Mouse (Mus musculus): Measurements from ENCODE around the gene Lrrc34. TPM values are rescaled to one million over a fixed set of nuclear protein-coding genes. Genes with fewer than 3 reads are reported as not detected.

Lrrc34 gene
- 11.6 TPM for polyA plus RNA-seq (2014; fragmentation: Illumina TruSeq; extraction: RNeasy Lipid Tissue Mini Kit (QIAGEN cat#74804))

DNA sequence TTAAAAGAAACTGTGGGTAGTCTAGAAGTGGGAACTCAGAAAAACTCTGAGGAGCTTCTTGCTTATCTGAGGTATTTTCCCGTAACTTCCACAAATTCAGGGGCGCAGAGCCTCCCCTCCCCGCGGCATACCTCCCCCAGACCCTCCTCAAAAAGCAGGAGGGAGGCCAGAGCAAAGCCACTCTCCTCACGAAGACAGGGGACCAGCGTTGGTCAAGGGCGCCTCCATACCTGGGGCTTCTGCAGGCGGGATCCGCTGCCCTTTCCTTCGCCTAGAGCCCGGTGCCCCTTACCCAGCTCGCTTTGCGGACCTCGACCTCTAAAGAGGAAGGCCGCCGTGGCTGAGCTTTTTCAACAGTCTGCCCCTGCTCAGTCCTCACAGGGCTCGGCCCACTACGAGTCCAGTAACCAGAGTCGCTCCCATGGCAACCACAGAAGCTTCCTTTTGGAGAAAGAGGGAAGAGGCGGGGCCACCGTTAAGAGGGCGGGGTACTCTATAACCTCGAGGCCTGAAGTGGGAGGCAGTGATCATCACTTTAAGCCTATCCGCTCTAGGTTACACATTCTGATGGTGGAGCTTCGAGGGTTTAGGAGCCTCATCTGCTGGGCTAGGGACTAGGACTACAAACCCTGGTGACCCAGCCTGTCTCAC lies at the start of gene Lrrc34:
Gene Lrrc34 (minus strand): TSS at position 430 of the 651 bp plus-strand sequence.

DNA sequence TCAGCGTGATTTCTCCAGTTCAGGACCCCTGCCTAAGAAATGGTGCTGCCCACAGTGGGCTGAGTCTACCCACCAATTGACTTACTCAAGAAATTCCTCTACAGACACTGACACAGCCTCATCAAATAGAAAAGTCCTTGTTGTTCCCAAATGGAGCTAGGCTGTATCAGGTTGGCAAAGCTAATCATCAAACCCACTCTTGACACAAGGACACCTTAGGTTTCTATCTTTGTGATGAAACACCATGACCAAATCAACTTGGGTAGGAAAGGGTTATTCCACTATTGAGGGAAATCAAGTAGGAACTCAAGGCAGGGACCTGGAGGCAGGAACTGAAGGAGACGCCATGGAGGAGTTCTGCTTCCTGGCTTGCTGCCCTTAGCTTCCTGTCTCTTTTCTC lies 3.5 kb downstream of the Lrrc34 start, which contains the start of gene Lrriq4:
Gene Lrriq4 (plus strand): TSS at position 301 of the 400 bp plus-strand sequence.

GRCm38 (mm10) chr3:30602065-30602739 lies 45.5 kb downstream of the Lrrc34 start, which contains the start of gene Mynn:
Mynn (plus strand) TSS chr3:30602065.

GRCm38 (mm10) chr3:30599711-30600545 lies 47.7 kb downstream of the Lrrc34 start, which contains the start of gene Actrt3:
Actrt3 (minus strand) TSS chr3:30599939.

Other genes starting within 250 kb of the Lrrc34 start
- gene Mecom, start 99.9 kb downstream of the Lrrc34 start, polyA plus RNA-seq (2014; fragmentation: Illumina TruSeq; extraction: RNeasy Lipid Tissue Mini Kit (QIAGEN cat#74804)): 10.1 TPM
- not detected for gene Actrt3, start 47.9 kb downstream of the Lrrc34 start, polyA plus RNA-seq (2014; fragmentation: Illumina TruSeq; extraction: RNeasy Lipid Tissue Mini Kit (QIAGEN cat#74804))
- gene Mynn, start 45.8 kb downstream of the Lrrc34 start, polyA plus RNA-seq (2014; fragmentation: Illumina TruSeq; extraction: RNeasy Lipid Tissue Mini Kit (QIAGEN cat#74804)): 54.8 TPM
- not detected for gene Lrriq4, start 3.4 kb downstream of the Lrrc34 start, polyA plus RNA-seq (2014; fragmentation: Illumina TruSeq; extraction: RNeasy Lipid Tissue Mini Kit (QIAGEN cat#74804))
- gene Lrrc31, start 52.0 kb upstream of the Lrrc34 start, polyA plus RNA-seq (2014; fragmentation: Illumina TruSeq; extraction: RNeasy Lipid Tissue Mini Kit (QIAGEN cat#74804)): 0.51 TPM
- gene Samd7, start 98.4 kb upstream of the Lrrc34 start, polyA plus RNA-seq (2014; fragmentation: Illumina TruSeq; extraction: RNeasy Lipid Tissue Mini Kit (QIAGEN cat#74804)): 1.1 TPM
- 302 TPM for gene Sec62, start 145.0 kb upstream of the Lrrc34 start, polyA plus RNA-seq (2014; fragmentation: Illumina TruSeq; extraction: RNeasy Lipid Tissue Mini Kit (QIAGEN cat#74804))
- gene Gpr160, start 208.1 kb upstream of the Lrrc34 start, polyA plus RNA-seq (2014; fragmentation: Illumina TruSeq; extraction: RNeasy Lipid Tissue Mini Kit (QIAGEN cat#74804)): 2.5 TPM